Mouse (Mus musculus) effector memory CD4-positive, alpha-beta T cell, adult 5 months (primary cell): ENCODE measurements around the gene Rpusd1. TPM values are rescaled to one million over a fixed set of nuclear protein-coding genes. Genes with fewer than 3 reads are reported as not detected.

ENCODE experiments used
- polyA plus RNA-seq: library from polyadenylated mRNA; unstranded; fragments of 100-300 nt; shearing (Covaris generic); gene quantifications from one replicate; pipeline ENCODE4 v1.2.1, GENCODE M21; 2017

The Rpusd1 gene
- polyA plus RNA-seq = 4.0 TPM

DNA sequence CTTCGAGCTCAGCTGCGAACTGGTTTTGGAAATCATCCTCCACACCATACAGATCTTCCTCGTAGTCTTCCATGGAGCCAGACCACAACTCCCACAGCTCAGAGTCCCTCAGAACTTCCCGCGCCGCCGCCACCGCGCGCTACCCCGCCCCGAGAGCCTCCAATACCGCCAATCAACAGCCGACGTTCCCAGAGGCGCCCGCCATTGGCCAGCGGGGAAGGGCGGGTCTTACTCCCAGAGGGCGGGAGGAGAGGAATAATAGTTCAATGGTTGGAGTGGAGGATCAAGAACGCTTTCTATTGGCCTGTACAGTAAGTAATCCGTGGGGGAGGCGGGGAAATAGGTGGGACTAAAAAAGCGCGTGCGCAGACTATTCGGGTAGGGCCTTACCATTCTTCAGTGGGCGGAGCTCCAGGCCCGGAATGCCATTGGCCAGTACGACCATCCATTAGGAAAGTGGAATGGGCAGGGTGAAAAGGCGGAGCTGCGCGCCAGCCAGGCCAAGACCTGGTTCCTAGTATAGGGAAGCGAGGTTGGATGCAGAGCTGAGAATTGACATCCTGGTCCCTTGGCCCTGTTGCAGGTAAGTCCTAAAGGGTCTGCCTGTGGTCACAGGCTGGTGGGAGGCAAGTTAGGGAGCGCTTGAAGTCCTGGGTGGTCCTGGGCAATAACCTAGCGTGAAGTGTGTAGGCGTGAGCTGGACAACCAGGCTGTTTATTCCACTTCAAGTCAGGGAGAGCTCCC is at the start of gene Rpusd1, which contains the start of gene Chtf18:
TSS of gene Rpusd1 (plus strand) at position 406 of the 744 bp plus-strand sequence.
TSS of gene Chtf18 (minus strand) at position 155 of the 744 bp plus-strand sequence.

DNA sequence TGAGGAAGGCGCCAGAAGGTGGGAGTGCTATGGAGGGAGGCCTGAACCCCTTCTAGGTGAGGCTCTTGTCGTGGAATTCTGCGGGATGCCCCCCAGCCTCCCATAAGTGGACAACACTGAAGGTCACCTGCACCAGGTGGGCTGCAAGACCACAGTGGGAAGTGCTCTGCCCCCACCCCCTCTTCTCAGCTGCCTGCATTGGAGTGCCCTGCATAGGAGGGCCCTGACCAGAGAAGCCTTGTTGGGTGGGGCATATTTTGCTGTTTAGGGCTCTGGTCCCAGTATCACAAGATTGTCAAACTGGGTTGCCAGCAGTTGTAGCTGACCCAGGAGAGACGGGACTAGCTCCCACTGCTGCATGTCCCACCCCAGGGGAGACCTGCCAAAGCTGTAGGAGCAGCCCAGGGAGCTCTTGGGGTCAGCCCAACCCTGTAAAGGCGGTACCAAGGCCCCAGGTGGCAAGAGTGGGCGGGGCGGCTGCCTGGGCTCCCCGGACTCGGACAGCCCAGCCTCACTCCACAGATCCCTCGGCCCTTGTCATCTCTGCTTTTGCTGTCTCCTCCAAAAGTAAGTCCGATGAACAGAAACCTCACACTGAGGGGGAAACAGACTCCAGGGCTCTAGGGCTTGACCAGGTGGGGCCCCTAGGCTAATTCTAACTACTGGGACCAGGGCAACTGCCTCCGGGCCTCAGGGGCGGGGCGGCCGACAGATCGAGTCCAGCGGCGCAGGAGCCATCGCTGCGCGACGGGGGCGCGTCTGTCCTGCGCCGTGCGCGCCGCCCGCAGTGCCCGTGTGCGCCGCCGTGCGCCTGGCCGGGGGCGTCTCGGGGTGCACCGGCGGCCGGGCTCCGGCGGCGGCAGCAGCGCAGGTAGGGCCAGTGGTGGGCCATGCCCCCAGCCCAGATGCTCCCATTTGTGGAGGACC is 10.5 kb upstream of the Rpusd1 start, which contains the start of gene Gng13:
TSS of gene Gng13 (plus strand) at position 461 of the 927 bp plus-strand sequence.

DNA sequence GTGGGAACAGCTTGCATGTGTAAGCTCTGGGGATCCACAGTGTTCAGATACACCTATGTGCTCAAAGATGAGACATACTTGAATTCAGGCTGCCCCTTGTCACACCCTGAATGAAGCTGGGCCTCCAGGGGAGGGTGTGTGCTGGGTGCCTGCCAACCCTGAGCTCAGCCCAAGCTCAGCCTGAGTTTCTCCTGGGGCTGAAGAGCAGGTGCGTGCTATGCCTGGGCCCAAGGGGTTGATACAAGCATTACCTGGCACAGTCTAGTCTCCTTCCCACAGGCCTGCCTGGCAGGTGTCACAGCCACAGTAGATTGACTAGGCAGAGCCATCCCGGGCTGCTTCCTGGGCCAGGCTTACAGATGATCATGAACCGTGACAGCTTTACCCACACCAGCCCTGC is 8.3 kb downstream of the Rpusd1 start, which contains the start of gene Mslnl:
TSS of gene Mslnl (plus strand) at position 298 of the 400 bp plus-strand sequence.

GRCm38 (mm10) chr17:25754241-25754640 is 26.8 kb downstream of the Rpusd1 start, which contains the start of gene Msln:
Msln (minus strand) TSS chr17:25754378.

DNA sequence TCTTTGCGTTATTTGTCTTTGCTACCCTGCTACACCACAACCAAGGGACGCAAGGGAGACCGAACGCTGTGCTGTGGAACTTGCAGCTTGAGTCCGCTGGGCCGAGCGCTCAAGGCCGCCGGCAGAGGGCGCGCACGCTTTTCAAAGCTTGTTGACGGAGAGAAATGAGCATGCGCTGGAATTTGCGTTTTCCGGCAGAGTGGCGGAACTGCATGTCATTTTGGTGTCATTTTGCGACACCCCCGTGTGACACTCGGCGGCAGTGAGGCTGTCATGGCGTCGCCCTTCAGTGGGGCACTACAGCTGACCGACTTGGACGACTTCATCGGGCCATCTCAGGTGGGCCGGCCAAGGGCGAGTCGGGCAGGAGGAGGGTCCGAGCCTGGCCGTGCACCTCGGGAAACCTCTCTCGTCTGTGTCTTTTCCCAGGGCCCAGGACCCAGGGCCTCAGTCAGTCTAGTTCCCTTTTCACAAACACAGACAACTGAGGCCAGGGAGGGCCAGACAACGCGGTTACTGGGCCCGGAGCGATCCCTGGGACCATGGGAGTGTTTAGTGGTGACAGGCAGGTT is 46.2 kb downstream of the Rpusd1 start, which contains the start of gene Narfl:
TSS of gene Narfl (plus strand) at position 228 of the 572 bp plus-strand sequence.

Other genes starting within 250 kb of the Rpusd1 start
- not detected for gene Sstr5, start 230.4 kb upstream of the Rpusd1 start, polyA plus RNA-seq
- 0.16 TPM for gene Sox8, start 157.0 kb upstream of the Rpusd1 start, polyA plus RNA-seq
- gene Lmf1, start 148.6 kb upstream of the Rpusd1 start, polyA plus RNA-seq = 15.5 TPM
- not detected for gene Gng13, start 10.5 kb upstream of the Rpusd1 start, polyA plus RNA-seq
- gene Chtf18, start 251 bp upstream of the Rpusd1 start, polyA plus RNA-seq = 4.7 TPM
- gene Mslnl, start 8.4 kb downstream of the Rpusd1 start, polyA plus RNA-seq = not detected
- not detected for gene Msln, start 26.7 kb downstream of the Rpusd1 start, polyA plus RNA-seq
- gene Narfl, start 46.1 kb downstream of the Rpusd1 start, polyA plus RNA-seq = 15.6 TPM
- 23.1 TPM for gene Haghl, start 58.0 kb downstream of the Rpusd1 start, polyA plus RNA-seq
- gene Ccdc78, start 58.9 kb downstream of the Rpusd1 start, polyA plus RNA-seq = 0.29 TPM
- 125 TPM for gene Fam173a, start 65.2 kb downstream of the Rpusd1 start, polyA plus RNA-seq
- gene AC134908.4, start 68.0 kb downstream of the Rpusd1 start, polyA plus RNA-seq = not detected
- 28.1 TPM for gene Metrn, start 69.5 kb downstream of the Rpusd1 start, polyA plus RNA-seq
- gene Fbxl16, start 81.4 kb downstream of the Rpusd1 start, polyA plus RNA-seq = not detected
- gene Wdr24, start 96.0 kb downstream of the Rpusd1 start, polyA plus RNA-seq = 19.3 TPM
- 18.3 TPM for gene Jmjd8, start 101.2 kb downstream of the Rpusd1 start, polyA plus RNA-seq
- 126 TPM for gene Stub1, start 105.7 kb downstream of the Rpusd1 start, polyA plus RNA-seq
- gene Rhbdl1, start 109.6 kb downstream of the Rpusd1 start, polyA plus RNA-seq = not detected
- 1.9 TPM for gene Gm20683, start 114.1 kb downstream of the Rpusd1 start, polyA plus RNA-seq
- gene Rhot2, start 117.2 kb downstream of the Rpusd1 start, polyA plus RNA-seq = 27.1 TPM
- gene Wdr90, start 133.8 kb downstream of the Rpusd1 start, polyA plus RNA-seq = 20.9 TPM
- 18.5 TPM for gene Mcrip2, start 141.1 kb downstream of the Rpusd1 start, polyA plus RNA-seq
- gene Mettl26, start 147.4 kb downstream of the Rpusd1 start, polyA plus RNA-seq = 41.5 TPM
- gene Wfikkn1, start 153.2 kb downstream of the Rpusd1 start, polyA plus RNA-seq = 0.21 TPM
- gene Rab40c, start 192.1 kb downstream of the Rpusd1 start, polyA plus RNA-seq = 17.2 TPM
- gene Pigq, start 217.3 kb downstream of the Rpusd1 start, polyA plus RNA-seq = 39.1 TPM
- not detected for gene Nhlrc4, start 217.3 kb downstream of the Rpusd1 start, polyA plus RNA-seq
- gene A930017K11Rik, start 224.9 kb downstream of the Rpusd1 start, polyA plus RNA-seq = not detected